Mouse (Mus musculus) CH12.LX (cell line): ENCODE results near the gene Zfyve26. TPM values are rescaled to one million over a fixed set of nuclear protein-coding genes. Genes with fewer than 3 reads are reported as not detected.

Experiments
- DNase-seq: peaks from one replicate; pipeline ENCODE4 v3.0.0-alpha.2; 2013; ENCODE audit errors: extremely low read depth
- H3K27ac ChIP-seq: 2 replicates; pipeline ENCODE4 v1.5.1; 2012; ENCODE audit warnings: low read depth, mild to moderate bottlenecking, control low read depth, moderate library complexity; ENCODE audit not compliant: insufficient read depth
- H3K27me3 ChIP-seq: replicated peaks from 2 replicates; pipeline ENCODE3; 2012; ENCODE audit warnings: inconsistent platforms
- H3K36me3 ChIP-seq, 2 experiments: replicated peaks in 1 of 2; 2 replicates each; pipeline versions ENCODE3 to v1.6.1; 2012; ENCODE audit warnings: inconsistent platforms in 1 of 2, low read length in 1 of 2, mild to moderate bottlenecking in 1 of 2, mixed read lengths in 1 of 2, moderate library complexity in 1 of 2; ENCODE audit not compliant: control insufficient read depth in 1 of 2, insufficient read depth in 1 of 2
- H3K4me1 ChIP-seq, 2 experiments: 2 replicates each; pipeline ENCODE4 v1.6.1; 2012; ENCODE audit warnings: inconsistent platforms in 1 of 2, moderate library complexity in 1 of 2; ENCODE audit not compliant: insufficient read depth in 2 of 2, control insufficient read depth in 1 of 2
- H3K4me2 ChIP-seq: 2 replicates; pipeline ENCODE4 v1.6.1; 2012; ENCODE audit warnings: low read depth, mild to moderate bottlenecking, control low read depth; ENCODE audit not compliant: poor library complexity, insufficient read depth, severe bottlenecking
- H3K4me3 ChIP-seq, 3 experiments: fragments of 150-350 bp in 1 of 3; sonication (generic) in 1 of 3; replicated peaks in 1 of 3; 2 replicates each; pipeline versions ENCODE3 to v1.5.1; 2011 to 2012; ENCODE audit warnings: low read depth in 2 of 3, low read length in 2 of 3, mild to moderate bottlenecking in 2 of 3, moderate library complexity in 2 of 3, control low read depth in 1 of 3, improper control_type of control experiment in 1 of 3, inconsistent platforms in 1 of 3, mixed read lengths in 1 of 3; ENCODE audit not compliant: poor library complexity in 1 of 3
- H3K79me2 ChIP-seq: replicated peaks from 2 replicates; pipeline ENCODE4 v1.6.1; 2012; ENCODE audit warnings: mild to moderate bottlenecking, moderate library complexity; ENCODE audit not compliant: control insufficient read depth, poor library complexity, insufficient read depth, severe bottlenecking; ENCODE audit errors: extremely low read depth
- H3K9ac ChIP-seq: 2 replicates; pipeline ENCODE4 v1.6.1; 2012; ENCODE audit warnings: low read depth, mild to moderate bottlenecking, control low read depth, moderate library complexity; ENCODE audit not compliant: insufficient read depth
- H3K9me3 ChIP-seq: replicated peaks from 2 replicates; pipeline ENCODE3; 2012; ENCODE audit warnings: low read length, inconsistent platforms, mixed read lengths
- CHD2 ChIP-seq: IDR thresholded peaks from 2 replicates; pipeline ENCODE4 v1.6.1; 2011; ENCODE audit warnings: low read length, improper control_type of control experiment
- E2F4 ChIP-seq: IDR thresholded peaks from 2 replicates; pipeline ENCODE4 v1.6.1; 2011; ENCODE audit warnings: low read depth, low read length, improper control_type of control experiment; ENCODE audit not compliant: insufficient replicate concordance
- ELF1 ChIP-seq: IDR thresholded peaks from 2 replicates; pipeline ENCODE4 v1.6.1; 2014; ENCODE audit warnings: low read depth, mild to moderate bottlenecking, inconsistent platforms, low read length, improper control_type of control experiment
- EP300 ChIP-seq: IDR thresholded peaks from 2 replicates; pipeline ENCODE4 v1.6.1; 2011; ENCODE audit warnings: low read length, improper control_type of control experiment
- GABPA ChIP-seq: IDR thresholded peaks from 2 replicates; pipeline ENCODE4 v1.6.1; 2012; ENCODE audit warnings: low read depth, low read length, improper control_type of control experiment, inconsistent platforms; ENCODE audit not compliant: insufficient replicate concordance
- IRF4 ChIP-seq: IDR thresholded peaks from 2 replicates; pipeline ENCODE4 v1.6.1; 2014; ENCODE audit warnings: low read depth, mild to moderate bottlenecking, inconsistent platforms, low read length, improper control_type of control experiment
- KAT2A ChIP-seq: IDR thresholded peaks from 2 replicates; pipeline ENCODE4 v1.6.1; 2012; ENCODE audit warnings: low read length, improper control_type of control experiment, inconsistent platforms; ENCODE audit not compliant: insufficient replicate concordance
- MAX ChIP-seq: IDR thresholded peaks from 2 replicates; pipeline ENCODE4 v1.6.1; 2011; ENCODE audit warnings: low read length, improper control_type of control experiment
- MAZ ChIP-seq: IDR thresholded peaks from 2 replicates; pipeline ENCODE4 v1.6.1; 2012; ENCODE audit warnings: low read depth, mild to moderate bottlenecking, inconsistent platforms, low read length, improper control_type of control experiment, moderate library complexity
- MEF2A ChIP-seq: IDR thresholded peaks from 2 replicates; pipeline ENCODE4 v1.6.1; 2014; ENCODE audit warnings: low read depth, mild to moderate bottlenecking, inconsistent platforms, low read length, improper control_type of control experiment, borderline replicate concordance
- NRF1 ChIP-seq: IDR thresholded peaks from 2 replicates; pipeline ENCODE4 v1.6.1; 2014; ENCODE audit warnings: low read depth, mild to moderate bottlenecking, inconsistent platforms, low read length, improper control_type of control experiment, moderate library complexity
- POLR2A ChIP-seq: IDR thresholded peaks from 2 replicates; pipeline ENCODE4 v1.6.1; 2011; ENCODE audit warnings: low read depth, mild to moderate bottlenecking, improper control_type of control experiment, low read length
- RAD21 ChIP-seq: IDR thresholded peaks from 2 replicates; pipeline ENCODE4 v1.6.1; 2011; ENCODE audit warnings: low read depth, mild to moderate bottlenecking, low read length, improper control_type of control experiment, moderate library complexity
- SMC3 ChIP-seq: IDR thresholded peaks from 2 replicates; pipeline ENCODE4 v1.6.1; 2011; ENCODE audit warnings: low read depth, low read length, improper control_type of control experiment
- TCF12 ChIP-seq: IDR thresholded peaks from 2 replicates; pipeline ENCODE4 v1.6.1; 2014; ENCODE audit warnings: low read depth, mild to moderate bottlenecking, inconsistent platforms, low read length, improper control_type of control experiment
- ZC3H11A ChIP-seq: IDR thresholded peaks from 2 replicates; pipeline ENCODE4 v1.6.1; 2012; ENCODE audit warnings: low read depth, mild to moderate bottlenecking, inconsistent platforms, low read length, improper control_type of control experiment
- ZNF384 ChIP-seq: IDR thresholded peaks from 2 replicates; pipeline ENCODE4 v1.6.1; 2012; ENCODE audit warnings: low read depth, low read length, improper control_type of control experiment, inconsistent platforms
- dilution Hi-C: fragments of 300-500 bp; cut with MboI; formaldehyde crosslinking; loops from 2 replicates; pipeline ENCODE4 v1.14.3; 2020; ENCODE audit warnings: low sequenced_read_pairs; ENCODE audit not compliant: extremely low pct_unique_long_range_greater_than_20kb, extremely low pct_ligation_motif_present
- in situ Hi-C: fragments of 300-500 bp; cut with MboI; formaldehyde crosslinking; loops from 3 replicates; pipeline ENCODE4 v1.14.3; 2019; ENCODE audit warnings: low sequenced_read_pairs, low pct_ligation_motif_present, low pct_unique_long_range_greater_than_20kb, mixed read lengths
- polyA plus RNA-seq: library from polyadenylated mRNA; unstranded; fragments of >175 nt; gene quantifications from 2 replicates; pipeline ENCODE4 v1.2.1, GENCODE M21; 2012; ENCODE audit warnings: low read depth; ENCODE audit not compliant: insufficient read length
- total RNA-seq, 2 experiments: library from RNA; depleted of rRNA; stranded (reverse); fragments of 300-350 nt in 1 of 2; fragments of >200 nt in 1 of 2; gene quantifications; 2 replicates each; pipeline ENCODE4 v1.2.3; 2012 to 2014

Gene Zfyve26
- total and polyA plus RNA-seq, 3 experiments, result 10.4 to 24.8 (median 16.1) TPM

DNA sequence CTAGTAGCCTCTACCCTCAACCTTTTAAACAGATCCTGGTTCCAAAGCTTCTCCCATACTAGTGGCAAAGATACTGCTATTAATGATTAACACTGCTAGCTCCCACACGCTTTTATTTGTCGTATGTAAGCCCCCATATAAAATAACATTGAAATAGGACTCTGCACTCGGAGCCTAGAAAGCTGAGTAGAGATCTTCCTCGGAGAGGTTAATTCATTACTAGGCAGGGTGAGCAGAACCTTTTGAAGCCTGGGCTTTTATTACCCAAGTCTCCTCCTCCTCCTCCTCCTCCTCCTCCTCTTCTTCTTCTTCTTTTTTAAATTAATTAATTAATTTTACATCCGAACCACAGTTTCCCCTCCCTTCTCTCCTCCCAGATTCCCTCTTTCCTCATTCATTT is 78.6 kb downstream of the Zfyve26 start:
- no peaks in the 10 kb centered on the region for H3K27me3 ChIP-seq
- dilution Hi-C loops, result no loop called here
- no peak for DNase-seq
- TF ChIP-seq NRF1 (no peak), POLR2A (no peak), MEF2A (no peak), MAX (no peak), E2F4 (no peak), IRF4 (no peak), TCF12 (no peak), GABPA (no peak), KAT2A (no peak), EP300 (no peak), RAD21 (no peak), MAZ (no peak), ZC3H11A (no peak), SMC3 (no peak), CHD2 (no peak)
- H3K36me3 ChIP-seq, result peaks cover 5 to 64% of the 10 kb centered on the region in 2 experiments
- no peak overlapping the region for H3K27ac ChIP-seq
- no peaks in the 10 kb centered on the region for H3K79me2 ChIP-seq
- H3K4me1 ChIP-seq, result peaks cover 2 to 17% of the 10 kb centered on the region in 2 experiments; a peak in 2 of 4 replicates
- in situ Hi-C loops, result no loop called here
- no peaks in the 10 kb centered on the region for H3K9me3 ChIP-seq
- no peak overlapping the region for H3K4me3 ChIP-seq
- no peak overlapping the region for H3K4me2 ChIP-seq
- no peak overlapping the region for H3K9ac ChIP-seq

DNA sequence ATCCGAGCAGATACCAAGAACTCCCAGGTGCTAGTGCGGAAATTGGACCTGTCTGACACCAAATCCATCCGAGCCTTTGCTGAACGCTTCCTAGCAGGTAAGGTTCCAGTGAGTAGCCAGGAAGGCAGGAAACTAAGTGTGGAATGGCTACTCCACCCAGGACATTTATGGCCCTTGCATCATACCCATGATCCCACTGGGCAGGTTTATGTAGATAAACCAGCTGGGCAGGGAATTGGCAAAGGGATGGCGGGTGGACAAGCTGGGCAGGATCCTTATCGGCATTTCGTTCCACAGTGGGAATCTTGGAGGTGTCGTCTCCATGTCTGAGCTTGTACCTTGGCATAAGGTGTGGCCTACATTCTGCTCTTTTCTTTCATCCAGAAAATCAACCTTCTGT is 84.7 kb downstream of the Zfyve26 start:
- peaks cover 7 to 32% of the 10 kb centered on the region in 2 experiments for H3K4me1 ChIP-seq
- no peak overlapping the region for H3K9ac ChIP-seq
- in situ Hi-C loops, result no loop called here
- H3K9me3 ChIP-seq, result no peaks in the 10 kb centered on the region
- H3K4me2 ChIP-seq, result no peak overlapping the region
- H3K27ac ChIP-seq, result no peak overlapping the region
- H3K36me3 ChIP-seq, result peaks cover 9 to 35% of the 10 kb centered on the region in 2 experiments
- TF ChIP-seq ELF1, result no peak
- TF ChIP-seq ZNF384, result no peak
- H3K79me2 ChIP-seq, result no peaks in the 10 kb centered on the region
- no peak overlapping the region for H3K4me3 ChIP-seq
- DNase-seq, result no peak
- dilution Hi-C loops, result no loop called here
- no peaks in the 10 kb centered on the region for H3K27me3 ChIP-seq
